Mouse (Mus musculus) kidney, adult 18-20 months (tissue): ENCODE results near the gene Ppfia4.
A peak's percentile ranks its signal among the peaks of the same experiment; 100 is the strongest.

ENCODE experiments used
- DNase-seq: peaks from one replicate; pipeline ENCODE4 v3.0.0; 2021

Gene Ppfia4

DNA sequence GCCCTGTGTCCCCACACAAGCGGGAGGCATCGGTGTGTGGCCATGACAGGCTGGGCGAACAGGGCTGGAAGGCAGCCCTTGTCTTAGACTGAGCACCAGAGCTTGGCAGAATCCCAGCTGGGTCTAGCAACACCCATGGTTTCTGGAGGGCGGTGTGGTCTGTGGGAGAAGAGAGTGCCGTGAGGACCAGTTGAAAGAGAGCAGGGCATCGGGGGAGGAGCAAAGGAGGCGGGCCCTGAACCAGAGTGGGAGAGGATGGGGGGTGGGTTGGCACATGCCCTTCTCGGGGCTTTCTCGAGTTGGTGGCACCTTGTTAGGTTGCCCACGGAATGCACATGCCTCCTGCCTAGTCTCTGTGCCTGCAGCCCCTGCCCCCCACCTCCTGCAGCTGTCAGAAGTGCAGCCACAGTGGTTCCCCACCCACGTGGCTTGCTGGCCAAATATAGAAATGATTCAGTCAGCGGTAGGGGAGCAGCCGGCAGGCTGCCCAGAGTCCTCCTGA lies at the start of gene Ppfia4:
TSS of gene Ppfia4 (minus strand) at position 159 of the 502 bp plus-strand sequence.
- no peak for DNase-seq

DNA sequence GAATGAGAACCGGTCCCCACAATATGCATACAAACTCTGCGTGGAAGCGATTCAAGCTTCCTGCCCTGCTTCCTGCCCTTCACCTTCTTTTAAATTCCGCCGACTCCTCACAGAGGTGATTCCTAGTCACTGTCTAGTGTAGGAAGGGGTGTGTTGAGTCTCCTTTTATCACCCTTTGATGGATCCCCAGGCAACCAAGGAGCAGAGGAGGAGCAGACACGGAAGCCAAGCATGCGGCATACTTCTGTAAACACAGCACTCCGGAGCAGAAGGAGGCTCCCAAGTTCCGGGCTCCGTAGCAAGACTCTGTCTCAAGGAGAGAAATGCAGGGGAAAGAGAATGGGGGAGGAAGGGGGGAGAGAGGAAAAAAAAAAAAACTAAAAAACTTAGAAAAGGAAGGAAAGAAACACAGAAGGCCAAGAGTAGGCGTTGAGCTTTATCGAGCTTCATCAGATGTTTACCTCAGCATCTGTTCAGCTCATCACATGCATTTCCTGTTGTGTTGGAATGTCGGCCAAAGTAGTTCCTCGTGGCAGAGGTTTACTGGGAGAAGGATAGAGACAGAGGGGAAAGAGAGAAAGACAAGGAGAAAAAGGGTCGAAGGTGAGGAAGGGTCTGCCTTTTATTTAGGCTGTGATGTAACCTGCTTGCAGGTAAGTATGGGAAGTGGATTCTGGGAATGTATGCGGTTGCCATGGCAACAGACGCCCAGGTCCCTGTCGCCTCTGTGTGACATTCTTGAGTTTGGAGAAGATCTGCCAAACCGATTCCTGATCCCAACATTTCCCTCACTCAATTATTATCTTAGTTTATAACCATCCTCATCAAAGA lies 49.3 kb upstream of the Ppfia4 start:
- DNase-seq, result no peak

DNA sequence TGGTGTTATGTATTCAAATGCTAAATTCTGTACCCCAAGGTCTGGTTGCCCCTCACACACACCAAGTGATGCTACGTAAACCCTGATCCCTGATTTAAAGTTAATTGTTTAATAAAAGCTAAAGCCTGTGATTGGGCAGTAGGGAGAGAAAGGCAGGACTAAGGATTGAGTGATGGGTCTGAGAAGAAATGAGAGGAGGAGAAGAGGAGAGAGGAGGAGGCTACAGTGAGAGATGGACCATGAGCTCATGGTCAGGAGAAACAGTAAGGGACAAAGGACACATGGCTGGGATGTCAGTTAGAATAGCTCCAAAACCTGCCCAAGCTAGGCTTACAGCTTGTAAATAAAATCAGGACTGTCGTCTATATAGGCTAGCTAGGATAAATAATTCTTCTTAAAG lies 48.3 kb upstream of the Ppfia4 start:
- DNase-seq, result no peak

GRCm38 (mm10) chr1:134374124-134374523 lies 41.4 kb upstream of the Ppfia4 start:
- DNase-seq, result no peak

GRCm38 (mm10) chr1:134368777-134369337 lies 36.1 kb upstream of the Ppfia4 start:
- peak; percentile 80 for DNase-seq

DNA sequence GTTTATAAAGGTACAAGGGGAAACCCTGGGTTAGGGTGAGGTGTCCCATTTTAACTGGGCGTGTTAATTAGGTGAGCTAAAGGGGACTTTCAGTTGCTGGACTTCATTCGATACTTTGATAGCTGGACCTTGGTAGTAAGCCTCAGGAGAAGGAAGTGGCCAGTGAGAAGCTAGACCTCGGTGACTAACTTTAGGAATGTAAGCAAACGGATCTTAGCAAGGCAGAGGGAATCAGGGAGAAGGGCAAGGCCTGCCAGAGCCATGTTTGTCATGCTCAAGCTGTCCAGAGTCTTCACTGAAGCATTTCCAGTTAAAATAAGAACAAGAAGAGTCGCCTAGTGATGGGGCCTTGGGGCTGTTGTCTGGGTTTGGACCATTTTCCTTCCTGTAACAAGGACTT lies 32.8 kb upstream of the Ppfia4 start:
- DNase-seq, result no peak

DNA sequence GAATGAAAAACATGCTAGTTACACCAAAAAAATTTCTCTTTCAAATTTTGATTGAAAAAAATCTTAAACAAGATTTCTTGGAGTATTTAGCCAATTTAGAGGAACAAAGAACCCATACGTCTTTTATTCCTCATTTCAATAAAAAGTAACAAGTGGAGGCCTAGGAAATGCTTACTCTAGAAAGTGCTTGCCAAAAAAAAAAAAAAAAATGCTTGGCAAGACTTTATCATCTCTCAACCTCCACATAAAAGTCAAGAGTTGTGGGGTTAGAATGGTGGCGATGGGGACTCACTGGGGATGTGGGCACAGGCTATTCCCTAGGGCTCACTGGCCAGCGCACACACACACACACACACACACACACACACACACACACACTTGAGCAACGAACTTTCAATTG lies 30.5 kb upstream of the Ppfia4 start:
- no peak for DNase-seq

- peak; percentile 97 for DNase-seq
Measured at GRCm38 (mm10) chr1:134361857-134362212, 29.1 kb upstream of the Ppfia4 start, which contains the start of gene Tmem183a. TSS of gene Tmem183a (minus strand) at chr1:134361979.

- no peak for DNase-seq
Measured at GRCm38 (mm10) chr1:134361195-134361856, 28.6 kb upstream of the Ppfia4 start.

DNA sequence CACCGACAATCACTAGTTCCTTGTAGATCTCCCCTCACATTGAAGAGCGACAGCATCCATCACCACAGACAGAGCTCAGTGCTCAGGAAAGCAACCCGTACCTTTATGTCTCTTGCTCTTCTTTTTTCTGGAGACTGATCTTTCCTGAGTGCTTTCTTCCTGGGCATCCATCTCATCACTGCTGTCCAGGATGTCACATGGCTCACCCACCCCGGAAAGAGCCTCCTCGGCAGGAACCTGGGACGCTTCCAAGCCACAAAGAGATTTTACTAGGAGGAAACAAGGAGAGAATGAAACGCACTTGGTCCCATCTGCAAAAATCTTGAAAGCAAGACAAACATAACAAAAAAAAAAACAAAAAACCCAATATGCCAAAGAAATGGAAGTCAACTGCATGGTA lies 27.9 kb upstream of the Ppfia4 start:
- no peak for DNase-seq

- no peak for DNase-seq
Measured at GRCm38 (mm10) chr1:134357461-134357860, 24.7 kb upstream of the Ppfia4 start.

GRCm38 (mm10) chr1:134353326-134353725 lies 20.6 kb upstream of the Ppfia4 start:
- DNase-seq, result no peak

GRCm38 (mm10) chr1:134347791-134348190 lies 15.1 kb upstream of the Ppfia4 start:
- no peak for DNase-seq

- no peak for DNase-seq
Measured at GRCm38 (mm10) chr1:134345075-134345474, 12.3 kb upstream of the Ppfia4 start.

- DNase-seq, result peak; percentile 59
Measured at GRCm38 (mm10) chr1:134344005-134344950, 11.6 kb upstream of the Ppfia4 start.

- DNase-seq, result no peak
Measured at GRCm38 (mm10) chr1:134343567-134343966, 10.8 kb upstream of the Ppfia4 start.

DNA sequence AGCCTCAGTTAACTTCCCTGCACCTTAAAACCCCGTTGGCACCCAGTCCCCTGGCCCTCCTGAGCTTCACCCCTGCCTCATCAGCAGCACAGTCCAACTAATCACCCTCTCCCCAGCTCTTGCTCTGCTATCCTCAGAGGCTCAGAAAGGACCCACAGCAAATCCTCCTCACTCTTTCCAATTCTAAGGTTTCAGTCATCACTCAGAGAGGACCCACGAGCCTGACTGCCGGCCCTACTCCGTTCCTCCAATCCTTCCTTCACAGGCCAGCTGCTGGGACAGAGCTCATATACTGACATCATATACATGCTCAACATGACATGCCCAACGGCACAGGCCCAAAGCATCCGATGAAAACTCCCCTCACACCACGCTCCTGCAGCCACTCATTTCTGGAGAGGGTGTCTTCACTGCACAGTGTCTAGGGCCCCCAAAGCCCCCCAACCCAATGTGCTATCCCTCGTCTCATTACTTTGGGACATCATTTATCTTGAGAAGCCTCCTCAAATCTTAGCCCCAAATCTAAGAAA lies 10.1 kb upstream of the Ppfia4 start:
- DNase-seq, result no peak

GRCm38 (mm10) chr1:134342278-134342664 lies 9.5 kb upstream of the Ppfia4 start:
- no peak for DNase-seq

DNA sequence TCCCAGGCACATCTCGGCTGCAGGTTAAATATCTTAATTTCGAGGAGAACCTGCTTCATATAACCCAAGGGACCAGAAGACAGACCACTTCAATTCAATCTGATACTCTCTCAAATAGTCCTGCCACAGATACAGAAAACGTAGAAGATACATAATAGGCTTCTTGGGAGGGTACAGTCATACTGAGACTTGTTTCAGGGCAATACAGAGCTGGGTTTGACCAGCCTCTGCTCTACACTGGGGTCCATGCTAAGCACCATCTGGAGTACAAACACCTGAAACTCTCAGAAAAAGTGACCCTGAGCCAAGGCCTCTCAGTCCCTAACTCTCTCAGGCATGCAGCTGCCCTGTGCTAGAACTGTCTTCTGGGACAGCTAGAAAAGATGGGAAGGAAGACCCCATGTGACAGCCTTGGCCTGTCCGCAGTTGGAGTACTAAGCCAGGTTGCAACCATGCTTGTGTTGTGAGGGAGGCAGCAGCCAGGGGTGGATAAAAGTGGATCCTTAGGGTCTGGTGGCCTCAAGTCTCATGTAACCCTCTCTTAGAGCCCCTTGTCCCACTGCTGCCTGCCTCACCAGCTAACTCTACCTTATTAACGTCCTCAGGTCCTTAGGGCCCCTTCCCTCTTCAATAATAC lies 9.0 kb upstream of the Ppfia4 start:
- no peak for DNase-seq

DNA sequence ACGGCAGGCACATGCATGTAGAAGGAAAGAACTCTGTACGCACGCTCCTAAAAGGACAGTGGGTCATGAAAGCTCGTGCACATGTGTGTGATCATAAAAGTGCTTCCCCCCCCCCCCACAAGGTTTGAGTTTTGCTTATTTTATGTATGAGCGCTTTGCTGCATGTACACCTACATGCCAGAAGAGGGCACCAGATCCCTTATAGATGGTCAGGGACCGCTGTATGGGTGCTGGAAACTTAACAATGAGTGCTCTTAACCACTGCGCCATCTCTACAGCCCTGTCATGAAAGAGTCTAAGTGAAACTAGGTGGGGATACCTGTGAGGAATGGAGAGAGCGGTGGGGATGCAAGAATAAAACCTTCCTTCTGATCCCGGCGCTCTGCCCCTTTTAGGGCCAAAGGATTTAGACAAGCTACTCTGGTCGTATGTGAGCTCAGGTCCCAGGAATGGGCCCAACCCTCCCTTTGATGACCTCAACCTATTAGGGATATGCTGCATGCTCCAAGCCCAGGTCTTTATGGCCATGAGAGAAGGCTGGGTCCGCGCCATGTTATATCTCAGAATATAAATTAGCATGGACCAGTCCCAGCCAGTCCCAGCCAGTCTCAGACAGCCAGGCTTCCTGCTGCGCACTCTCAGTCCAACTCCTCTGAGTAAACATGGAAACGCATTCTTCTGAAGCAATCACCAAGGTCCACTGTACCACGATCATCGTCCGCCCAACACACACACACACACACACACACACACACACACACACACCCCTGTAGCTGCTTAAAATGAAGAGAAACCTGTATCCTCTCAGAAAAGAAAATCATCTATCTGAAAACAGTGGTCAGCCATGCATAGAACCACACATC lies 7.3 kb upstream of the Ppfia4 start:
- DNase-seq, result no peak

GRCm38 (mm10) chr1:134339162-134339561 lies 6.4 kb upstream of the Ppfia4 start:
- DNase-seq, result no peak
